Comparison of ENCODE assay signal across 8 mouse cellular contexts in the genomic region with DNA sequence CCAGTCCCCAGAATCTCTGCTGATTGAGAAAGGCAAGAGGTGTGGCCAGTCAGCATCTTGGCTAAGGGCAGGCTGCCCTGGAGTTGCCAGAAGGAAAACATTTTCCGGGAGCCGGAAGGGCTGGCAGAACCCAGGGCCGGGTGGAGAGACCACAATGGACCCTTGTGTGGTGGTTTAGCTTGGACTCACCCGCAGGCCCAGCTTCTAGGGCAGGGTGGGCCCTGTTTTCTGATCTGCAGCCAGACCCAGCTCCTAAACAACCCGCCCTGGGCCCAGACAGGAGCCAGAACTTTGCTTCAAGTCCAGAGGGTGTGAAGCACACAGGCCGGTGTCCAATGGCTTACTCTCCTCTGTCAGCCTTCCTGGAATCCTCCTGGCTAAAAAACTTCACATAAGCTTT. TPM values are rescaled to one million over a fixed set of nuclear protein-coding genes. Genes with fewer than 3 reads are reported as not detected.
DNase-seq lines count a peak whose midpoint lies in the region; ATAC-seq and TF ChIP-seq lines count a peak whose summit lies in the region.

No protein-coding gene starts in this region.

- 0 out of 2 replicates have a peak, but pooled peaks cover 7% of the 10 kb centered on the region for H3K4me1 ChIP-seq in heart, embryonic 12.5 days (replicated peaks)
- H3K4me1 ChIP-seq in liver, postnatal 0 days (ENCODE audit: insufficient read depth) = peaks cover 27% of the 10 kb centered on the region

- H3K9ac ChIP-seq in heart, embryonic 12.5 days = no peak overlapping the region
- no peak overlapping the region for H3K9ac ChIP-seq in liver, postnatal 0 days (replicated peaks)

- no peaks in the 10 kb centered on the region for H3K9me3 ChIP-seq in heart, embryonic 12.5 days (replicated peaks)
- H3K9me3 ChIP-seq in liver, postnatal 0 days (ENCODE audit: low read length) = no peaks in the 10 kb centered on the region

- 71% methylated on average over 6 of the region's 6 CpGs for WGBS in heart, embryonic 12.5 days
- WGBS in liver, postnatal 0 days (ENCODE audit: insufficient replicate concordance) = 76% methylated on average over 6 of the region's 6 CpGs

- no peak overlapping the region for H3K4me2 ChIP-seq in heart, embryonic 12.5 days
- no peak overlapping the region for H3K4me2 ChIP-seq in liver, postnatal 0 days (ENCODE audit: low read depth, low read length)

- H3K4me3 ChIP-seq in heart, embryonic 12.5 days = no peak overlapping the region
- no peak overlapping the region for H3K4me3 ChIP-seq in liver, postnatal 0 days (ENCODE audit: low read depth, low read length)

- TF ChIP-seq CTCF in liver, postnatal 0 days (IDR thresholded peaks at IDR 0.05; ENCODE audit: low read depth) = no peak

- H3K36me3 ChIP-seq in heart, embryonic 12.5 days = no peaks in the 10 kb centered on the region
- H3K36me3 ChIP-seq in liver, postnatal 0 days (replicated peaks; ENCODE audit: insufficient read depth, low read length) = no peaks in the 10 kb centered on the region

- peak; percentile 98 for DNase-seq in heart, adult 11 months
- peak; percentile 21 for DNase-seq in brain, adult 2 months (ENCODE audit: low read depth, low spot score)
- peak; percentile 14 to 47 for DNase-seq in gastrocnemius, adult 8-10 months (ENCODE audit: low spot score in 2 of 2)
- DNase-seq in left cerebral cortex, adult 9 months (ENCODE audit: low spot score in 2 of 2) = peak; percentile 33 to 55
- no peak for DNase-seq in liver, postnatal 0 days
- DNase-seq in adrenal gland, adult 8-10 months = no peak

- TF ChIP-seq EP300 in liver, postnatal 0 days (IDR thresholded peaks at IDR 0.05; ENCODE audit: low read depth) = no peak

- H3K27me3 ChIP-seq in heart, embryonic 12.5 days (replicated peaks) = no peaks in the 10 kb centered on the region
- no peaks in the 10 kb centered on the region for H3K27me3 ChIP-seq in liver, postnatal 0 days (ENCODE audit: insufficient read depth, low read length)

- no peak overlapping the region for H3K27ac ChIP-seq in heart, embryonic 12.5 days (ENCODE audit: poor library complexity, severe bottlenecking)
- no peak overlapping the region for H3K27ac ChIP-seq in liver, postnatal 0 days (ENCODE audit: low read depth)

- ATAC-seq in heart, embryonic 12.5 days (ENCODE audit: insufficient number of reproducible peaks, low FRiP score) = no peak
- no peak for ATAC-seq in liver, postnatal 0 days
- no peak for ATAC-seq in granulocyte monocyte progenitor cell, adult 5-6 weeks (replicated peaks; ENCODE audit: poor library complexity, severe bottlenecking)

RNA-seq across cellular contexts. Expression of gene Fchsd2, which starts 30.4 kb away (rescaled TPM):
- 18.4 and 18.7 TPM in 2 replicates for polyA plus RNA-seq in heart, embryonic 12.5 days (2016; fragmentation: Nextera tagmentation; extraction: Ambion mirVana)
- 1 to 10 TPM; 4.2 to 5.5 (median 5.0) TPM for total RNA-seq in gastrocnemius, adult 8-10 months (2022)
- polyA plus RNA-seq in liver, postnatal 0 days (2015; fragmentation: Nextera tagmentation; extraction: Ambion mirVana) = 7.4 and 7.8 TPM in 2 replicates
- total RNA-seq in adrenal gland, adult 8-10 months (2022) = 10 to 100 TPM; 20.9 to 53.3 (median 33.8) TPM
- 43.5 and 60.4 TPM in 2 replicates for total RNA-seq in granulocyte monocyte progenitor cell, adult 5-6 weeks (2014; fragmentation: Nextera tagmentation)
- 33.8 and 45.6 TPM in 2 replicates for total RNA-seq in granulocyte monocyte progenitor cell, adult 5-6 weeks (2017)

RNA-seq across cellular contexts. Expression of gene P2ry2, which starts 49.6 kb away (rescaled TPM):
- polyA plus RNA-seq in heart, embryonic 12.5 days (2016; fragmentation: Nextera tagmentation; extraction: Ambion mirVana) = 1.1 and 1.2 TPM in 2 replicates
- 10 to 100 TPM; 25.4 to 36.1 (median 33.0) TPM for total RNA-seq in gastrocnemius, adult 8-10 months (2022)
- 3.8 and 4.2 TPM in 2 replicates for polyA plus RNA-seq in liver, postnatal 0 days (2015; fragmentation: Nextera tagmentation; extraction: Ambion mirVana)
- total RNA-seq in adrenal gland, adult 8-10 months (2022) = 1 to 10 TPM; 1.4 to 6.4 (median 3.0) TPM
- total RNA-seq in granulocyte monocyte progenitor cell, adult 5-6 weeks (2014; fragmentation: Nextera tagmentation) = 8.7 and 15.1 TPM in 2 replicates
- total RNA-seq in granulocyte monocyte progenitor cell, adult 5-6 weeks (2017) = 6.2 and 7.8 TPM in 2 replicates

Comparison
In these comparisons a context has a peak if more than half of its experiments do, and no peak if none do; other contexts are left out.
1. DNase-seq: peak in heart, adult 11 months (single experiment), brain, adult 2 months (single experiment), gastrocnemius, adult 8-10 months (2 of 2) and left cerebral cortex, adult 9 months (2 of 2); none in liver, postnatal 0 days (single experiment) and adrenal gland, adult 8-10 months (single experiment).